Mouse (Mus musculus) right cerebral cortex, postnatal 10 days (tissue): ENCODE measurements around the gene Cdc6.

Source experiments
- DNase-seq, 2 experiments: peaks; one replicate each; pipeline ENCODE4 v3.0.0; 2021; ENCODE audit warnings: low spot score in 2 of 2

The Cdc6 gene

GRCm38 (mm10) chr11:98943741-98944461, 36.3 kb downstream of the Cdc6 start:
- peak in 1 of 2 experiments; percentile 43 for DNase-seq

- DNase-seq = no peak
These were observed 37.5 kb downstream of the Cdc6 start for GRCm38 (mm10) chr11:98944897-98945604.

GRCm38 (mm10) chr11:98945605-98945977, 38.0 kb downstream of the Cdc6 start:
- peak in 1 of 2 experiments; percentile 36 for DNase-seq

GRCm38 (mm10) chr11:98947969-98948569, 40.5 kb downstream of the Cdc6 start:
- DNase-seq = no peak

- no peak for DNase-seq
These were observed 41.8 kb downstream of the Cdc6 start for GRCm38 (mm10) chr11:98949242-98949957.

GRCm38 (mm10) chr11:98949958-98950460, 42.4 kb downstream of the Cdc6 start:
- no peak for DNase-seq

GRCm38 (mm10) chr11:98950484-98950883, 42.9 kb downstream of the Cdc6 start:
- DNase-seq = no peak

GRCm38 (mm10) chr11:98951026-98951906, 43.7 kb downstream of the Cdc6 start:
- DNase-seq = peak; percentile 84 to 86

- no peak for DNase-seq
These were observed 44.5 kb downstream of the Cdc6 start for GRCm38 (mm10) chr11:98952111-98952510.

GRCm38 (mm10) chr11:98952736-98953135, 45.1 kb downstream of the Cdc6 start:
- DNase-seq = no peak

- DNase-seq = peak in 1 of 2 experiments; percentile 21
These were observed 45.8 kb downstream of the Cdc6 start for GRCm38 (mm10) chr11:98953361-98953760.

- no peak for DNase-seq
These were observed 46.3 kb downstream of the Cdc6 start for GRCm38 (mm10) chr11:98953835-98954320.

- peak; percentile 49 to 78 for DNase-seq
These were observed 46.8 kb downstream of the Cdc6 start for GRCm38 (mm10) chr11:98954373-98954772.

GRCm38 (mm10) chr11:98954801-98955706, 47.5 kb downstream of the Cdc6 start:
- peak in 1 of 2 experiments; percentile 39 for DNase-seq

- no peak for DNase-seq
These were observed 48.2 kb downstream of the Cdc6 start for GRCm38 (mm10) chr11:98955707-98956235.

GRCm38 (mm10) chr11:98956340-98956739, 48.7 kb downstream of the Cdc6 start:
- DNase-seq = no peak

GRCm38 (mm10) chr11:98959437-98960312, 52.1 kb downstream of the Cdc6 start:
- peak; percentile 75 to 86 for DNase-seq

GRCm38 (mm10) chr11:98960313-98960906, 52.8 kb downstream of the Cdc6 start:
- peak in 1 of 2 experiments; percentile 72 for DNase-seq
